Mouse (Mus musculus) heart, embryonic 14.5 days (tissue): ENCODE data around the gene Nexn. TPM values are rescaled to one million over a fixed set of nuclear protein-coding genes. Genes with fewer than 3 reads are reported as not detected.
"Not testable (repeated sequence)": the region's sequence is repeated elsewhere in the genome, so short reads cannot be mapped to it uniquely, and the experiment has no call there.

ENCODE experiments used
- ATAC-seq: fragments of 200-750 bp; cut with Nextera tagmentation; 2 replicates; pipeline ENCODE4 v1.8.0; 2017; ENCODE audit warnings: low read depth, moderate TSS enrichment; ENCODE audit not compliant: insufficient number of reproducible peaks, insufficient read depth, low FRiP score
- H3K27ac ChIP-seq, 2 experiments: fragments of 200-500 bp in 1 of 2; fragments of 300-500 bp in 1 of 2; sonication (generic) in 1 of 2; replicated peaks in 1 of 2; 2 replicates each; pipeline ENCODE4 v1.5.1; 2012 to 2014; ENCODE audit warnings: low read depth in 2 of 2, low read length in 2 of 2, control low read depth in 1 of 2, mild to moderate bottlenecking in 1 of 2, mixed read lengths in 1 of 2; ENCODE audit not compliant: control insufficient read depth in 1 of 2, insufficient read depth in 1 of 2
- H3K27me3 ChIP-seq: fragments of 300-500 bp; sonication (generic); 2 replicates; pipeline ENCODE4 v1.6.1; 2014; ENCODE audit warnings: mild to moderate bottlenecking, low read length, control low read depth; ENCODE audit not compliant: control insufficient read depth, insufficient read depth
- H3K36me3 ChIP-seq: fragments of 300-500 bp; sonication (generic); 2 replicates; pipeline ENCODE4 v1.6.1; 2014; ENCODE audit warnings: mild to moderate bottlenecking, control low read depth, low read length, mixed read lengths; ENCODE audit not compliant: control insufficient read depth, insufficient read depth
- H3K4me1 ChIP-seq, 2 experiments: fragments of 200-500 bp in 1 of 2; fragments of 300-500 bp in 1 of 2; sonication (generic) in 1 of 2; 2 replicates each; pipeline ENCODE4 v1.6.1; 2012 to 2014; ENCODE audit warnings: low read length in 2 of 2, control low read depth in 1 of 2, mixed read lengths in 1 of 2; ENCODE audit not compliant: control insufficient read depth in 2 of 2, insufficient read depth in 2 of 2
- H3K4me2 ChIP-seq: fragments of 300-500 bp; sonication (generic); 2 replicates; pipeline ENCODE4 v1.6.1; 2014; ENCODE audit warnings: mild to moderate bottlenecking, low read length
- H3K4me3 ChIP-seq, 2 experiments: fragments of 200-500 bp in 1 of 2; fragments of 300-500 bp in 1 of 2; sonication (generic) in 1 of 2; 2 replicates each; pipeline ENCODE4 v1.5.1; 2012 to 2014; ENCODE audit warnings: low read length in 2 of 2, mild to moderate bottlenecking in 2 of 2, control low read depth in 1 of 2, low read depth in 1 of 2, moderate library complexity in 1 of 2; ENCODE audit not compliant: control insufficient read depth in 1 of 2, insufficient read depth in 1 of 2
- H3K9ac ChIP-seq: fragments of 300-500 bp; sonication (generic); 2 replicates; pipeline ENCODE4 v1.6.1; 2014; ENCODE audit warnings: mild to moderate bottlenecking, low read length
- H3K9me3 ChIP-seq: fragments of 300-500 bp; sonication (generic); 2 replicates; pipeline ENCODE4 v1.6.1; 2016; ENCODE audit warnings: low read length, control low read depth; ENCODE audit not compliant: control insufficient read depth
- WGBS: fragments of 180-500 bp; shearing (Covaris S2); extraction: QIAGEN DNeasy Blood & Tissue Kit; methylation state at CpG from one replicate; pipeline ENCODE4 v1.1.7; 2014; 5-methylcytosine and 5-hydroxymethylcytosine counted together
- polyA plus RNA-seq: library from polyadenylated mRNA; unstranded; fragments of >200 nt; fragmentation: Nextera tagmentation; extraction: Ambion mirVana; gene quantifications from 2 replicates; pipeline ENCODE4 v1.2.1, GENCODE M21; 2014

Gene Nexn
- polyA plus RNA-seq, 1 experiment from 2014 or later = 238 TPM

- no peaks in the 10 kb centered on the region for H3K9me3 ChIP-seq
- H3K27me3 ChIP-seq = no peaks in the 10 kb centered on the region
- H3K9ac ChIP-seq = peak overlapping the region; percentile 99
- H3K4me2 ChIP-seq = peak overlapping the region; percentile 88
- ATAC-seq = peak; percentile 82
- peaks cover 16% of the 10 kb centered on the region; the same call in 1 of the 2 replicates for H3K36me3 ChIP-seq
- WGBS = under 1% methylated on average over 63 of the region's 63 CpGs
- H3K27ac ChIP-seq = peak overlapping the region; percentile 99 to 100
- H3K4me1 ChIP-seq = peaks cover 15 to 36% of the 10 kb centered on the region in 2 experiments
- peak overlapping the region; percentile 75 to 78 for H3K4me3 ChIP-seq
Measured at GRCm38 (mm10) chr3:152265351-152266035, 657 bp downstream of the Nexn start.

- H3K27ac ChIP-seq = peak overlapping the region; percentile 99 to 100
- no peaks in the 10 kb centered on the region for H3K9me3 ChIP-seq
- peaks cover 17 to 42% of the 10 kb centered on the region in 2 experiments for H3K4me1 ChIP-seq
- H3K4me3 ChIP-seq = peak overlapping the region; percentile 75 to 78
- H3K4me2 ChIP-seq = peak overlapping the region; percentile 88
- WGBS = 22% methylated on average over 12 of the region's 12 CpGs
- no peak for ATAC-seq
- H3K27me3 ChIP-seq = no peaks in the 10 kb centered on the region
- H3K36me3 ChIP-seq = peaks cover 22% of the 10 kb centered on the region; the same call in 1 of the 2 replicates
- peak overlapping the region; percentile 99 for H3K9ac ChIP-seq
Measured at GRCm38 (mm10) chr3:152264830-152265229, 1.3 kb downstream of the Nexn start.

GRCm38 (mm10) chr3:152264374-152264773, 1.8 kb downstream of the Nexn start:
- Histone ChIP-seq H3K4me2 (peak overlapping the region; percentile 88), H3K4me1 (peaks cover 18 to 45% of the 10 kb centered on the region in 2 experiments), H3K9ac (peak overlapping the region; percentile 99), H3K27ac (peak overlapping the region; percentile 99 to 100), H3K27me3 (no peaks in the 10 kb centered on the region), H3K9me3 (no peaks in the 10 kb centered on the region), H3K4me3 (peak overlapping the region; percentile 75 to 78), H3K36me3 (peaks cover 23% of the 10 kb centered on the region; the same call in 1 of the 2 replicates)
- 25% methylated on average over 10 of the region's 10 CpGs for WGBS
- no peak for ATAC-seq

- peaks cover 13 to 48% of the 10 kb centered on the region in 2 experiments for H3K4me1 ChIP-seq
- no peaks in the 10 kb centered on the region for H3K9me3 ChIP-seq
- peaks cover 36% of the 10 kb centered on the region for H3K36me3 ChIP-seq
- WGBS = 1% methylated on average over 8 of the region's 8 CpGs
- H3K27me3 ChIP-seq = no peaks in the 10 kb centered on the region
- peak; percentile 51; the same call in 1 of the 2 replicates for ATAC-seq
- peak overlapping the region; percentile 99 to 100 for H3K27ac ChIP-seq
- H3K4me3 ChIP-seq = peak overlapping the region; percentile 44 to 78
- peak overlapping the region; percentile 88 for H3K4me2 ChIP-seq
- peak overlapping the region; percentile 99 for H3K9ac ChIP-seq
Measured at GRCm38 (mm10) chr3:152261948-152262347, 4.2 kb downstream of the Nexn start.

- H3K4me1 ChIP-seq = peaks cover 10 to 46% of the 10 kb centered on the region in 2 experiments
Measured at GRCm38 (mm10) chr3:152261436-152261835, 4.7 kb downstream of the Nexn start.

GRCm38 (mm10) chr3:152260362-152260761, 5.8 kb downstream of the Nexn start:
- Histone ChIP-seq H3K27me3 (no peaks in the 10 kb centered on the region), H3K36me3 (peaks cover 38% of the 10 kb centered on the region), H3K27ac (peak overlapping the region; percentile 41 to 100), H3K4me2 (peak overlapping the region; percentile 88), H3K9me3 (no peaks in the 10 kb centered on the region), H3K4me1 (peaks cover 7 to 43% of the 10 kb centered on the region in 2 experiments), H3K4me3 (peak overlapping the region in 1 of 2 experiments; percentile 6; a peak in 1 of 4 replicates), H3K9ac (peak overlapping the region; percentile 69)
- 71% methylated on average over 1 of the region's 1 CpGs for WGBS
- no peak for ATAC-seq

More at GRCm38 (mm10) chr3:152261436-152261835, 4.7 kb downstream of the Nexn start:
- no peak for ATAC-seq
- Histone ChIP-seq H3K27me3 (no peaks in the 10 kb centered on the region), H3K27ac (peak overlapping the region; percentile 99 to 100), H3K9me3 (no peaks in the 10 kb centered on the region), H3K36me3 (peaks cover 36% of the 10 kb centered on the region), H3K4me3 (peak overlapping the region; percentile 44 to 78), H3K4me2 (peak overlapping the region; percentile 88), H3K9ac (peak overlapping the region; percentile 99)
- 8% methylated on average over 8 of the region's 8 CpGs for WGBS

GRCm38 (mm10) chr3:152259409-152259808, 6.7 kb downstream of the Nexn start:
- H3K9ac ChIP-seq = peak overlapping the region; percentile 69

More at GRCm38 (mm10) chr3:152259409-152259808, 6.7 kb downstream of the Nexn start:
- H3K9me3 ChIP-seq, H3K4me3 ChIP-seq, ATAC-seq, H3K27me3 ChIP-seq: not testable (repeated sequence)
- 19% methylated on average over 7 of the region's 9 CpGs for WGBS
- Histone ChIP-seq H3K4me1 (peaks cover 7 to 43% of the 10 kb centered on the region in 2 experiments), H3K27ac (peak overlapping the region; percentile 41 to 100), H3K4me2 (peak overlapping the region; percentile 88), H3K36me3 (peaks cover 48% of the 10 kb centered on the region)
